Mouse (Mus musculus): Measurements from ENCODE around the gene Ggn.

DNA sequence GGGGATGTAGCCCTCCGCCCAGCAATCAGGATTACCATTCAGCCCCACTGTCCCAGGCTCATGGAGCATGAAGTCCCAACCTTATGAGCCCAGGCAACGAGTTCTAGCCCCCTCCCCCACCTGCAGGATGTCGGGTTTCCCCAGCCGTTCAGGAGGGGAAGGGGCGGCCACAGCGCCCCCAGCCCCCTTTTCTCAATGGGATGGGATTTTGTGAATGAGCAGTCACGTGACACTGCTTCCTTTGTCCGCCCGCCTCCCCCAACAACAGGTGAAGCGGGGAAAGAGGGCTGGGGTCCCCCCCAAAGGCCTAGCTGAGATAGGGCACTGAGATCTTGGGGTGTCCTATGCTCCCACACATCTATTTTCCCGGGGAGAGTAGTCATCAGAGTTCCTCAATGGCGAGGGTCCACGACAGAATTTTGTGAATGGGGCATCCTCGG is 1.2 kb upstream of the Ggn start:
- TF ChIP-seq CTCF (IDR thresholded peaks at IDR 0.05; ENCODE audit: borderline replicate concordance, insufficient read depth, low read depth, low read length) (no peak), POLR2A (IDR thresholded peaks at IDR 0.05; ENCODE audit: borderline replicate concordance, insufficient read depth, low read length) (no peak)
